In genomic region chr3:88553880-88554586, GRCm38 (mm10) we compare ENCODE assay signal across 8 mouse cellular contexts. TPM values are rescaled to one million over a fixed set of nuclear protein-coding genes. Genes with fewer than 3 reads are reported as not detected.
DNase-seq lines count a peak whose midpoint lies in the region; ATAC-seq and TF ChIP-seq lines count a peak whose summit lies in the region.

No protein-coding gene starts in this region.

- no peaks in the 10 kb centered on the region for H3K9me3 ChIP-seq in forebrain, embryonic 11.5 days (ENCODE audit: control insufficient read depth, low read length)
- no peaks in the 10 kb centered on the region for H3K9me3 ChIP-seq in intestine, embryonic 14.5 days (ENCODE audit: control insufficient read depth, low read length)
- no peaks in the 10 kb centered on the region for H3K9me3 ChIP-seq in lung, embryonic 15.5 days

- WGBS in kidney, adult 2 months, result under 1% methylated on average over 41 of the region's 41 CpGs
- under 1% methylated on average over 41 of the region's 41 CpGs for WGBS in forebrain, embryonic 11.5 days
- under 1% methylated on average over 40 of the region's 41 CpGs for WGBS in intestine, embryonic 14.5 days
- WGBS in lung, embryonic 15.5 days, result 0% methylated on average over 41 of the region's 41 CpGs

- ATAC-seq in forebrain, embryonic 11.5 days (replicated peaks; ENCODE audit: low FRiP score), result peak; percentile 67
- peak; percentile 54 for ATAC-seq in intestine, embryonic 14.5 days (replicated peaks; ENCODE audit: low FRiP score, low TSS enrichment, low read depth)
- ATAC-seq in lung, embryonic 15.5 days (ENCODE audit: borderline replicate concordance, extremely low read depth, low FRiP score, low TSS enrichment), result peak; percentile 33

- peak overlapping the region; percentile 83 for H3K4me2 ChIP-seq in forebrain, embryonic 11.5 days (ENCODE audit: low read depth, low read length, severe bottlenecking)
- peak overlapping the region; percentile 95 for H3K4me2 ChIP-seq in intestine, embryonic 14.5 days (ENCODE audit: low read length)
- peak overlapping the region; percentile 83 for H3K4me2 ChIP-seq in lung, embryonic 15.5 days

- peaks cover 13% of the 10 kb centered on the region; the same call in 1 of the 2 replicates for H3K4me1 ChIP-seq in kidney, adult 2 months (ENCODE audit: control insufficient read depth, insufficient read depth, low read length)
- H3K4me1 ChIP-seq in forebrain, embryonic 11.5 days (replicated peaks; ENCODE audit: control insufficient read depth, insufficient read depth, low read length), result peaks cover 6% of the 10 kb centered on the region; the same call in 1 of the 2 replicates
- H3K4me1 ChIP-seq in intestine, embryonic 14.5 days (replicated peaks; ENCODE audit: control insufficient read depth, insufficient read depth, low read length), result peaks cover 21% of the 10 kb centered on the region
- peaks cover 21% of the 10 kb centered on the region for H3K4me1 ChIP-seq in lung, embryonic 15.5 days

- no peaks in the 10 kb centered on the region for H3K27me3 ChIP-seq in kidney, adult 2 months (replicated peaks; ENCODE audit: control insufficient read depth, insufficient read depth, low read length)
- H3K27me3 ChIP-seq in forebrain, embryonic 11.5 days (ENCODE audit: control insufficient read depth, insufficient read depth, low read length), result no peaks in the 10 kb centered on the region
- H3K27me3 ChIP-seq in intestine, embryonic 14.5 days (replicated peaks; ENCODE audit: control insufficient read depth, insufficient read depth, low read length), result no peaks in the 10 kb centered on the region
- H3K27me3 ChIP-seq in lung, embryonic 15.5 days, result no peaks in the 10 kb centered on the region

- H3K36me3 ChIP-seq in kidney, adult 2 months (ENCODE audit: control insufficient read depth, insufficient read depth, low read length), result peaks cover 3% of the 10 kb centered on the region
- H3K36me3 ChIP-seq in forebrain, embryonic 11.5 days (ENCODE audit: control insufficient read depth, insufficient read depth, low read length), result peaks cover 15% of the 10 kb centered on the region
- peaks cover 41% of the 10 kb centered on the region for H3K36me3 ChIP-seq in intestine, embryonic 14.5 days (ENCODE audit: control insufficient read depth, insufficient read depth, low read length)
- peaks cover 30% of the 10 kb centered on the region for H3K36me3 ChIP-seq in lung, embryonic 15.5 days

- TF ChIP-seq CTCF in kidney, adult 2 months (conservative IDR thresholded peaks at IDR 0.05; ENCODE audit: insufficient read depth, insufficient read length, low read depth, low read length), result no peak

- DNase-seq in kidney, adult 2 months, result peak; percentile 49
- no peak for DNase-seq in kidney, adult 11 months
- peak; percentile 67 for DNase-seq in adipocyte (ENCODE audit: low spot score)
- no peak for DNase-seq in forebrain, embryonic 11.5 days (ENCODE audit: low spot score)
- no peak for DNase-seq in intestine, embryonic 14.5 days (ENCODE audit: low spot score)
- DNase-seq in right cerebral cortex, postnatal 25 days, result peak; percentile 65
- DNase-seq in ovary, adult 18-20 months (ENCODE audit: low spot score), result no peak

- TF ChIP-seq POLR2A in kidney, adult 2 months (IDR thresholded peaks at IDR 0.05; ENCODE audit: low read depth, low read length), result no peak

- peak overlapping the region; percentile 83 for H3K27ac ChIP-seq in kidney, adult 2 months (ENCODE audit: insufficient read depth, low read depth, low read length)
- H3K27ac ChIP-seq in forebrain, embryonic 11.5 days (ENCODE audit: low read depth, low read length), result peak overlapping the region; percentile 93
- peak overlapping the region; percentile 99 for H3K27ac ChIP-seq in intestine, embryonic 14.5 days (ENCODE audit: low read depth)
- H3K27ac ChIP-seq in lung, embryonic 15.5 days, result peak overlapping the region; percentile 97

- H3K9ac ChIP-seq in forebrain, embryonic 11.5 days (ENCODE audit: low read length), result peak overlapping the region; percentile 92
- H3K9ac ChIP-seq in intestine, embryonic 14.5 days (ENCODE audit: low read length), result peak overlapping the region; percentile 89
- peak overlapping the region; percentile 74 for H3K9ac ChIP-seq in lung, embryonic 15.5 days

- peak overlapping the region; percentile 98 for H3K4me3 ChIP-seq in kidney, adult 2 months (ENCODE audit: insufficient read depth, low read depth, low read length)
- peak overlapping the region; percentile 84 for H3K4me3 ChIP-seq in forebrain, embryonic 11.5 days (ENCODE audit: low read depth, low read length)
- peak overlapping the region; percentile 74 for H3K4me3 ChIP-seq in intestine, embryonic 14.5 days (ENCODE audit: low read depth, low read length)
- peak overlapping the region; percentile 59 for H3K4me3 ChIP-seq in lung, embryonic 15.5 days

RNA-seq across cellular contexts. Expression of gene Ubqln4, which starts 0.5 kb away (rescaled TPM):
- 59.9 and 63.5 TPM in 2 replicates for polyA plus RNA-seq in kidney, adult 2 months (2012; rRNA removed)
- 89.2 and 95.0 TPM in 2 replicates for polyA plus RNA-seq in forebrain, embryonic 11.5 days (2014; fragmentation: Nextera tagmentation; extraction: Ambion mirVana)
- polyA plus RNA-seq in intestine, embryonic 14.5 days (2014; fragmentation: Nextera tagmentation; extraction: Ambion mirVana), result 59.0 and 60.8 TPM in 2 replicates
- 46.4 and 49.4 TPM in 2 replicates for polyA plus RNA-seq in lung, embryonic 15.5 days (2015; fragmentation: Nextera tagmentation; extraction: Ambion mirVana)

RNA-seq across cellular contexts. Expression of gene Lamtor2, which starts 1.2 kb away (rescaled TPM):
- polyA plus RNA-seq in kidney, adult 2 months (2012; rRNA removed), result 247 and 277 TPM in 2 replicates
- 89.3 and 96.0 TPM in 2 replicates for polyA plus RNA-seq in forebrain, embryonic 11.5 days (2014; fragmentation: Nextera tagmentation; extraction: Ambion mirVana)
- 98.9 and 102 TPM in 2 replicates for polyA plus RNA-seq in intestine, embryonic 14.5 days (2014; fragmentation: Nextera tagmentation; extraction: Ambion mirVana)
- 165 and 178 TPM in 2 replicates for polyA plus RNA-seq in lung, embryonic 15.5 days (2015; fragmentation: Nextera tagmentation; extraction: Ambion mirVana)

RNA-seq across cellular contexts. Expression of gene Rab25, which starts 5.9 kb away (rescaled TPM):
- polyA plus RNA-seq in kidney, adult 2 months (2012; rRNA removed), result 50.1 and 50.9 TPM in 2 replicates
- 0.43 and 1.1 TPM in 2 replicates for polyA plus RNA-seq in forebrain, embryonic 11.5 days (2014; fragmentation: Nextera tagmentation; extraction: Ambion mirVana)
- polyA plus RNA-seq in intestine, embryonic 14.5 days (2014; fragmentation: Nextera tagmentation; extraction: Ambion mirVana), result 55.6 and 56.9 TPM in 2 replicates
- 33.1 and 36.4 TPM in 2 replicates for polyA plus RNA-seq in lung, embryonic 15.5 days (2015; fragmentation: Nextera tagmentation; extraction: Ambion mirVana)

RNA-seq across cellular contexts. Expression of gene Ssr2, which starts 21.6 kb away (rescaled TPM):
- 180 and 193 TPM in 2 replicates for polyA plus RNA-seq in kidney, adult 2 months (2012; rRNA removed)
- 142 and 148 TPM in 2 replicates for polyA plus RNA-seq in forebrain, embryonic 11.5 days (2014; fragmentation: Nextera tagmentation; extraction: Ambion mirVana)
- polyA plus RNA-seq in intestine, embryonic 14.5 days (2014; fragmentation: Nextera tagmentation; extraction: Ambion mirVana), result 290 and 316 TPM in 2 replicates
- 290 and 301 TPM in 2 replicates for polyA plus RNA-seq in lung, embryonic 15.5 days (2015; fragmentation: Nextera tagmentation; extraction: Ambion mirVana)

RNA-seq across cellular contexts. Expression of gene Mex3a, which starts 21.8 kb away (rescaled TPM):
- polyA plus RNA-seq in kidney, adult 2 months (2012; rRNA removed), result 0.61 and 0.63 TPM in 2 replicates
- polyA plus RNA-seq in forebrain, embryonic 11.5 days (2014; fragmentation: Nextera tagmentation; extraction: Ambion mirVana), result 44.4 and 46.2 TPM in 2 replicates
- 19.8 and 23.8 TPM in 2 replicates for polyA plus RNA-seq in intestine, embryonic 14.5 days (2014; fragmentation: Nextera tagmentation; extraction: Ambion mirVana)
- polyA plus RNA-seq in lung, embryonic 15.5 days (2015; fragmentation: Nextera tagmentation; extraction: Ambion mirVana), result 15.8 and 16.8 TPM in 2 replicates

Comparison
In these comparisons a context has a peak if more than half of its experiments do, and no peak if none do; other contexts are left out.
1. DNase-seq: peak in kidney, adult 2 months (single experiment), adipocyte (single experiment) and right cerebral cortex, postnatal 25 days (single experiment); none in kidney, adult 11 months (single experiment), forebrain, embryonic 11.5 days (single experiment), intestine, embryonic 14.5 days (single experiment) and ovary, adult 18-20 months (single experiment).
2. RNA of gene Rab25, which starts 5.9 kb away (polyA plus RNA-seq): 55.6 to 56.9 TPM in intestine, embryonic 14.5 days, 50.1 to 50.9 TPM in kidney, adult 2 months and 33.1 to 36.4 TPM in lung, embryonic 15.5 days; 0.43 to 1.1 TPM in forebrain, embryonic 11.5 days; every median in the first group is over 10 times any median in the second.
3. Peak in every context shown above with its lines, with median percentiles within 50 percentile points of each other: H3K27ac ChIP-seq, H3K4me3 ChIP-seq, ATAC-seq, H3K4me2 ChIP-seq and H3K9ac ChIP-seq.